ENCODE assay signal across 21 mouse cellular contexts in genomic region chr1:164162745-164163144, GRCm38 (mm10). TPM values are rescaled to one million over a fixed set of nuclear protein-coding genes. Genes with fewer than 3 reads are reported as not detected.
A peak's percentile ranks its signal among the peaks of the same experiment; 100 is the strongest.
DNase-seq lines count a peak whose midpoint lies in the region; ATAC-seq and TF ChIP-seq lines count a peak whose summit lies in the region.
"Had no signal": no experiment of that assay in that cellular context is flagged by ENCODE, and none has a peak within 500 bp of the region (broad histone marks: within the 10 kb centered on the region; RNA-seq: fewer than 3 reads in every experiment).

No protein-coding gene starts in this region.

- H3K9me3 ChIP-seq in kidney, embryonic 16.5 days (ENCODE audit: low read length) = no peaks in the 10 kb centered on the region
- no peaks in the 10 kb centered on the region for H3K9me3 ChIP-seq in liver, embryonic 14.5 days (ENCODE audit: control insufficient read depth, low read length)
- H3K9me3 ChIP-seq in stomach, postnatal 0 days (ENCODE audit: control insufficient read depth, low read length) = no peaks in the 10 kb centered on the region
- no peaks in the 10 kb centered on the region for H3K9me3 ChIP-seq in forebrain, embryonic 16.5 days (ENCODE audit: control insufficient read depth, low read length)
- H3K9me3 ChIP-seq: embryonic facial prominence, embryonic 12.5 days; forebrain, embryonic 13.5 days; heart, embryonic 10.5 days; hindbrain, embryonic 10.5 days; lung, embryonic 15.5 days; midbrain, embryonic 12.5 days had no signal

- no peak for TF ChIP-seq POLR2A in lung, adult 2 months (IDR thresholded peaks at IDR 0.05; ENCODE audit: borderline replicate concordance, extremely low read depth, low read depth, low read length)

- H3K27ac ChIP-seq in kidney, embryonic 16.5 days (ENCODE audit: low read length) = no peak overlapping the region
- H3K27ac ChIP-seq in liver, embryonic 14.5 days = no peak overlapping the region
- no peak overlapping the region for H3K27ac ChIP-seq in stomach, postnatal 0 days (replicated peaks)
- H3K27ac ChIP-seq in forebrain, embryonic 16.5 days (ENCODE audit: low read length) = no peak overlapping the region
- H3K27ac ChIP-seq: embryonic facial prominence, embryonic 12.5 days; forebrain, embryonic 13.5 days; heart, embryonic 10.5 days; hindbrain, embryonic 10.5 days; hindbrain, postnatal 0 days; lung, embryonic 15.5 days; macrophage; midbrain, embryonic 12.5 days had no signal

- no peaks in the 10 kb centered on the region for H3K36me3 ChIP-seq in kidney, embryonic 16.5 days (ENCODE audit: insufficient read depth, low read length)
- H3K36me3 ChIP-seq in liver, embryonic 14.5 days (replicated peaks; ENCODE audit: control insufficient read depth, insufficient read depth, low read depth) = no peaks in the 10 kb centered on the region
- H3K36me3 ChIP-seq in stomach, postnatal 0 days (ENCODE audit: control insufficient read depth, insufficient read depth, low read length) = no peaks in the 10 kb centered on the region
- no peaks in the 10 kb centered on the region for H3K36me3 ChIP-seq in forebrain, embryonic 16.5 days (ENCODE audit: control insufficient read depth, insufficient read depth)
- H3K36me3 ChIP-seq: embryonic facial prominence, embryonic 12.5 days; heart, embryonic 10.5 days; hindbrain, embryonic 10.5 days; lung, embryonic 15.5 days; midbrain, embryonic 12.5 days had no signal

- no peak for ATAC-seq in kidney, embryonic 16.5 days (ENCODE audit: low FRiP score, low TSS enrichment)
- peak; percentile 68 for ATAC-seq in liver, embryonic 14.5 days (ENCODE audit: insufficient read depth)
- peak; percentile 77 for ATAC-seq in stomach, postnatal 0 days (ENCODE audit: low FRiP score, low TSS enrichment)
- no peak for ATAC-seq in forebrain, embryonic 16.5 days
- ATAC-seq: forebrain, embryonic 13.5 days; hindbrain, postnatal 0 days had no signal

- no peak overlapping the region for H3K4me3 ChIP-seq in kidney, embryonic 16.5 days (ENCODE audit: low read length)
- H3K4me3 ChIP-seq in liver, embryonic 14.5 days (ENCODE audit: insufficient read depth in 1 of 2, low read depth in 2 of 2, low read length in 2 of 2) = no peak overlapping the region
- H3K4me3 ChIP-seq in stomach, postnatal 0 days (ENCODE audit: low read depth, low read length) = no peak overlapping the region
- no peak overlapping the region for H3K4me3 ChIP-seq in lung, adult 2 months (replicated peaks; ENCODE audit: extremely low read depth, low read depth, low read length)
- H3K4me3 ChIP-seq in forebrain, embryonic 16.5 days (replicated peaks; ENCODE audit: low read length) = no peak overlapping the region
- H3K4me3 ChIP-seq: embryonic facial prominence, embryonic 12.5 days; erythroblast, embryonic 14.5 days; forebrain, embryonic 13.5 days; heart, embryonic 10.5 days; hindbrain, embryonic 10.5 days; lung, embryonic 15.5 days; midbrain, embryonic 12.5 days had no signal

- WGBS in kidney, embryonic 16.5 days = 75% methylated on average over 5 of the region's 5 CpGs
- 61% methylated on average over 5 of the region's 5 CpGs for WGBS in liver, embryonic 14.5 days (ENCODE audit: insufficient replicate concordance)
- WGBS in stomach, postnatal 0 days = 61% methylated on average over 5 of the region's 5 CpGs
- 74% methylated on average over 5 of the region's 5 CpGs for whole genome bisulfite sequencing in lung, adult 2 months
- 85% methylated on average over 5 of the region's 5 CpGs for whole genome bisulfite sequencing in forebrain, embryonic 16.5 days

- no peak overlapping the region for H3K4me2 ChIP-seq in kidney, embryonic 16.5 days (replicated peaks; ENCODE audit: low read depth, low read length)
- no peak overlapping the region for H3K4me2 ChIP-seq in liver, embryonic 14.5 days (ENCODE audit: low read depth)
- no peak overlapping the region for H3K4me2 ChIP-seq in stomach, postnatal 0 days (replicated peaks; ENCODE audit: low read depth)
- no peak overlapping the region for H3K4me2 ChIP-seq in forebrain, embryonic 16.5 days (ENCODE audit: low read length)
- H3K4me2 ChIP-seq: embryonic facial prominence, embryonic 12.5 days; forebrain, embryonic 13.5 days; lung, embryonic 15.5 days; midbrain, embryonic 12.5 days had no signal

- H3K9ac ChIP-seq in kidney, embryonic 16.5 days (replicated peaks; ENCODE audit: low read length) = no peak overlapping the region
- no peak overlapping the region for H3K9ac ChIP-seq in liver, embryonic 14.5 days (replicated peaks)
- H3K9ac ChIP-seq in stomach, postnatal 0 days (ENCODE audit: low read length) = no peak overlapping the region
- no peak overlapping the region for H3K9ac ChIP-seq in forebrain, embryonic 16.5 days (replicated peaks; ENCODE audit: low read depth, low read length)
- H3K9ac ChIP-seq: embryonic facial prominence, embryonic 12.5 days; forebrain, embryonic 13.5 days; lung, embryonic 15.5 days; midbrain, embryonic 12.5 days had no signal

- no peaks in the 10 kb centered on the region for H3K4me1 ChIP-seq in kidney, embryonic 16.5 days (ENCODE audit: insufficient read depth, low read length)
- H3K4me1 ChIP-seq in liver, embryonic 14.5 days (replicated peaks; ENCODE audit: control insufficient read depth in 2 of 2, insufficient read depth in 2 of 2, low read length in 1 of 2) = peaks cover 0 to 16% of the 10 kb centered on the region in 2 experiments; a peak in 2 of 4 replicates
- H3K4me1 ChIP-seq in stomach, postnatal 0 days (replicated peaks; ENCODE audit: control insufficient read depth, insufficient read depth) = no peaks in the 10 kb centered on the region
- H3K4me1 ChIP-seq in lung, adult 2 months (ENCODE audit: control insufficient read depth, insufficient read depth, low read length) = no peaks in the 10 kb centered on the region
- no peaks in the 10 kb centered on the region for H3K4me1 ChIP-seq in forebrain, embryonic 16.5 days (replicated peaks; ENCODE audit: control insufficient read depth, insufficient read depth, low read length)
- H3K4me1 ChIP-seq: embryonic facial prominence, embryonic 12.5 days; forebrain, embryonic 13.5 days; heart, embryonic 10.5 days; hindbrain, embryonic 10.5 days; lung, embryonic 15.5 days; midbrain, embryonic 12.5 days had no signal

- TF ChIP-seq CTCF in liver, embryonic 14.5 days (IDR thresholded peaks at IDR 0.05; ENCODE audit: low read depth) = no peak
- TF ChIP-seq CTCF in stomach, postnatal 0 days (IDR thresholded peaks at IDR 0.05; ENCODE audit: low read depth) = no peak
- no peak for TF ChIP-seq CTCF in lung, adult 2 months (IDR thresholded peaks at IDR 0.05; ENCODE audit: insufficient read depth, low read length)

- no peak for TF ChIP-seq EP300 in liver, embryonic 14.5 days (IDR thresholded peaks at IDR 0.05; ENCODE audit: low read depth)
- TF ChIP-seq EP300 in stomach, postnatal 0 days (optimal IDR thresholded peaks at IDR 0.05) = no peak

- DNase-seq in kidney, adult 18-20 months = peak; percentile 9
- DNase-seq in kidney, adult 9 months = peak; percentile 65
- peak in 2 of 3 experiments; percentile 17 to 24 for DNase-seq in liver, embryonic 14.5 days (ENCODE audit: low read depth in 3 of 3, low spot score in 3 of 3)
- peak; percentile 30 for DNase-seq in stomach, postnatal 0 days (ENCODE audit: low spot score)
- no peak for DNase-seq in lung, adult 2 months
- DNase-seq: cerebellum, adult 9-11 months; gastrocnemius, postnatal 36 days; thymus, adult 18-20 months; thymus, postnatal 4 days had no signal

- H3K27me3 ChIP-seq in kidney, embryonic 16.5 days (ENCODE audit: insufficient read depth, low read length) = no peaks in the 10 kb centered on the region
- no peaks in the 10 kb centered on the region for H3K27me3 ChIP-seq in liver, embryonic 14.5 days (ENCODE audit: control insufficient read depth, insufficient read depth, low read length)
- H3K27me3 ChIP-seq in stomach, postnatal 0 days (ENCODE audit: control insufficient read depth, insufficient read depth, low read length) = no peaks in the 10 kb centered on the region
- no peaks in the 10 kb centered on the region for H3K27me3 ChIP-seq in forebrain, embryonic 16.5 days (replicated peaks; ENCODE audit: control insufficient read depth, insufficient read depth, low read length)
- H3K27me3 ChIP-seq: embryonic facial prominence, embryonic 12.5 days; forebrain, embryonic 13.5 days; lung, embryonic 15.5 days; midbrain, embryonic 12.5 days had no signal

RNA-seq across cellular contexts. Expression of gene F5, which starts 11.1 kb away (rescaled TPM):
- 0.26 and 0.30 TPM in 2 replicates for polyA plus RNA-seq in kidney, embryonic 16.5 days (2015; fragmentation: Nextera tagmentation; extraction: Ambion mirVana)
- 6.7 and 8.3 TPM in 2 replicates for polyA plus RNA-seq in liver, embryonic 14.5 days (2012; rRNA removed)
- 11.6 and 11.9 TPM in 2 replicates for polyA plus RNA-seq in liver, embryonic 14.5 days (2014; fragmentation: Nextera tagmentation; extraction: Ambion mirVana)
- 1.5 and 1.6 TPM in 2 replicates for polyA plus RNA-seq in stomach, postnatal 0 days (2015; fragmentation: Nextera tagmentation; extraction: Ambion mirVana)
- polyA plus RNA-seq in lung, adult 2 months (2012; rRNA removed) = 0.84 and 1.8 TPM in 2 replicates
- polyA plus RNA-seq in forebrain, embryonic 16.5 days (2015; fragmentation: Nextera tagmentation; extraction: Ambion mirVana) = 0.04 and 0.11 TPM in 2 replicates

RNA-seq across cellular contexts. Expression of gene Selp, which starts 47.7 kb away (rescaled TPM):
- polyA plus RNA-seq in kidney, embryonic 16.5 days (2015; fragmentation: Nextera tagmentation; extraction: Ambion mirVana) = 0.56 and 1.1 TPM in 2 replicates
- 0.31 and 0.37 TPM in 2 replicates for polyA plus RNA-seq in liver, embryonic 14.5 days (2012; rRNA removed)
- 0.54 and 0.75 TPM in 2 replicates for polyA plus RNA-seq in liver, embryonic 14.5 days (2014; fragmentation: Nextera tagmentation; extraction: Ambion mirVana)
- 0.41 and 0.62 TPM in 2 replicates for polyA plus RNA-seq in stomach, postnatal 0 days (2015; fragmentation: Nextera tagmentation; extraction: Ambion mirVana)
- 3.3 and 7.4 TPM in 2 replicates for polyA plus RNA-seq in lung, adult 2 months (2012; rRNA removed)
- 0.19 TPM in 1 of 2 replicates, not detected in the other for polyA plus RNA-seq in forebrain, embryonic 16.5 days (2015; fragmentation: Nextera tagmentation; extraction: Ambion mirVana)
- polyA plus RNA-seq: embryonic facial prominence, embryonic 12.5 days; forebrain, embryonic 13.5 days; hindbrain, embryonic 10.5 days; midbrain, embryonic 12.5 days; neural tube, embryonic 11.5 days had no signal

Comparison
In these comparisons a context has a peak if more than half of its experiments do, and no peak if none do; other contexts are left out.
1. ATAC-seq: peak in liver, embryonic 14.5 days (single experiment) and stomach, postnatal 0 days (single experiment); none in kidney, embryonic 16.5 days (single experiment) and forebrain, embryonic 16.5 days (single experiment).